Mouse (Mus musculus): ENCODE results near the gene Mpp6.

GRCm38 (mm10) chr6:50090221-50090620 is 19.8 kb upstream of the Mpp6 start:
- TF ChIP-seq MAX (IDR thresholded peaks at IDR 0.05; ENCODE audit: low read length) (no peak), CTCF (conservative IDR thresholded peaks at IDR 0.05 in 1 of 2, IDR thresholded peaks at IDR 0.05 in 1 of 2; ENCODE audit: low read depth in 2 of 2, low read length in 2 of 2) (no peak), USF1 (IDR thresholded peaks at IDR 0.05; ENCODE audit: low read depth, low read length) (no peak), CHD1 (IDR thresholded peaks at IDR 0.05; ENCODE audit: low read depth, low read length) (no peak), POLR2A (IDR thresholded peaks at IDR 0.05; ENCODE audit: low read depth, low read length) (no peak), JUND (conservative IDR thresholded peaks at IDR 0.05; ENCODE audit: low read depth, low read length) (no peak)

Data from CH12.LX (cell line).